Comparison of ENCODE assay signal across 8 mouse cellular contexts in genomic region chr11:79002551-79002951, GRCm38 (mm10). TPM values are rescaled to one million over a fixed set of nuclear protein-coding genes. Genes with fewer than 3 reads are reported as not detected.
DNase-seq lines count a peak whose midpoint lies in the region; ATAC-seq lines count a peak whose summit lies in the region.

No protein-coding gene starts in this region.

- peak overlapping the region; percentile 60 for H3K27ac ChIP-seq in forebrain, embryonic 10.5 days
- no peak overlapping the region for H3K27ac ChIP-seq in forebrain, embryonic 12.5 days
- 0 out of 2 replicates have a peak overlapping the region, but pooled peaks have one; percentile 40 for H3K27ac ChIP-seq in neural tube, embryonic 14.5 days (ENCODE audit: low read depth, low read length)

- no peaks in the 10 kb centered on the region for H3K36me3 ChIP-seq in forebrain, embryonic 10.5 days (replicated peaks)
- H3K36me3 ChIP-seq in forebrain, embryonic 12.5 days (replicated peaks), result no peaks in the 10 kb centered on the region
- no peaks in the 10 kb centered on the region for H3K36me3 ChIP-seq in megakaryocyte, embryonic 14.5 days (replicated peaks; ENCODE audit: low read length)
- H3K36me3 ChIP-seq in neural tube, embryonic 14.5 days (ENCODE audit: control insufficient read depth, insufficient read depth, low read length), result no peaks in the 10 kb centered on the region

- H3K9me3 ChIP-seq in forebrain, embryonic 10.5 days, result peaks cover 2% of the 10 kb centered on the region
- H3K9me3 ChIP-seq in forebrain, embryonic 12.5 days, result no peaks in the 10 kb centered on the region
- H3K9me3 ChIP-seq in megakaryocyte, embryonic 14.5 days, result peaks cover 6% of the 10 kb centered on the region
- H3K9me3 ChIP-seq in neural tube, embryonic 14.5 days (ENCODE audit: control insufficient read depth, low read length), result no peaks in the 10 kb centered on the region

- no peak overlapping the region for H3K4me3 ChIP-seq in forebrain, embryonic 10.5 days
- H3K4me3 ChIP-seq in forebrain, embryonic 12.5 days (replicated peaks), result no peak overlapping the region
- peak overlapping the region; percentile 29 for H3K4me3 ChIP-seq in megakaryocyte, embryonic 14.5 days (replicated peaks)
- H3K4me3 ChIP-seq in neural tube, embryonic 14.5 days (ENCODE audit: low read depth, low read length), result no peak overlapping the region

- WGBS in forebrain, embryonic 10.5 days, result 77% methylated on average over 5 of the region's 5 CpGs
- 77% methylated on average over 5 of the region's 5 CpGs for WGBS in forebrain, embryonic 12.5 days
- 79% methylated on average over 5 of the region's 5 CpGs for WGBS in neural tube, embryonic 14.5 days

- H3K27me3 ChIP-seq in forebrain, embryonic 10.5 days (ENCODE audit: poor library complexity, severe bottlenecking), result no peaks in the 10 kb centered on the region
- no peaks in the 10 kb centered on the region for H3K27me3 ChIP-seq in forebrain, embryonic 12.5 days
- H3K27me3 ChIP-seq in megakaryocyte, embryonic 14.5 days (replicated peaks), result no peaks in the 10 kb centered on the region
- H3K27me3 ChIP-seq in neural tube, embryonic 14.5 days (ENCODE audit: control insufficient read depth, insufficient read depth, low read length), result no peaks in the 10 kb centered on the region

- H3K4me2 ChIP-seq in forebrain, embryonic 12.5 days, result no peak overlapping the region
- H3K4me2 ChIP-seq in neural tube, embryonic 14.5 days (ENCODE audit: low read depth, low read length), result no peak overlapping the region

- no peak for ATAC-seq in forebrain, embryonic 12.5 days (ENCODE audit: low FRiP score)
- ATAC-seq in megakaryocyte, adult 5-6 weeks (ENCODE audit: poor library complexity, severe bottlenecking), result no peak
- ATAC-seq in neural tube, embryonic 14.5 days (ENCODE audit: low read depth), result no peak

- H3K4me1 ChIP-seq in forebrain, embryonic 10.5 days, result peaks cover 18% of the 10 kb centered on the region
- no peaks in the 10 kb centered on the region; the same call in 1 of the 2 replicates for H3K4me1 ChIP-seq in forebrain, embryonic 12.5 days
- H3K4me1 ChIP-seq in megakaryocyte, embryonic 14.5 days, result peaks cover 48% of the 10 kb centered on the region
- no peaks in the 10 kb centered on the region for H3K4me1 ChIP-seq in neural tube, embryonic 14.5 days (ENCODE audit: control insufficient read depth, insufficient read depth, low read length)

- no peak for DNase-seq in forebrain, embryonic 10.5 days (ENCODE audit: extremely low spot score, low spot score)
- DNase-seq in heart, postnatal 4 days, result peak; percentile 31
- no peak for DNase-seq in layer of hippocampus, postnatal 25 days (ENCODE audit: extremely low spot score in 1 of 2, low spot score in 1 of 2)
- DNase-seq in left cerebral cortex, adult 8-10 months (ENCODE audit: low spot score in 2 of 2), result no peak

- H3K9ac ChIP-seq in forebrain, embryonic 12.5 days, result no peak overlapping the region
- H3K9ac ChIP-seq in neural tube, embryonic 14.5 days (replicated peaks; ENCODE audit: low read depth, low read length), result no peak overlapping the region

RNA-seq across cellular contexts. Expression of gene Lgals9, which starts 17.8 kb away (rescaled TPM):
- 2.0 and 2.6 TPM in 2 replicates for polyA plus RNA-seq in forebrain, embryonic 10.5 days (2016; fragmentation: Nextera tagmentation; extraction: Ambion mirVana)
- polyA plus RNA-seq in forebrain, embryonic 12.5 days (2016; fragmentation: Nextera tagmentation; extraction: Ambion mirVana), result 4.8 and 5.7 TPM in 2 replicates
- 29.7 and 38.1 TPM in 2 replicates for polyA plus RNA-seq in megakaryocyte, embryonic 14.5 days (2012; ENCODE audit: insufficient read depth, low replicate concordance)
- 218 and 231 TPM in 2 replicates for total RNA-seq in megakaryocyte, adult 5-6 weeks (2015)
- total RNA-seq in megakaryocyte, adult 5-6 weeks (2017), result 40.4 and 48.1 TPM in 2 replicates
- total RNA-seq in heart, postnatal 4 days (2021), result 10 to 100 TPM; 51.8 to 56.0 TPM
- 8.8 and 12.9 TPM in 2 replicates for polyA plus RNA-seq in neural tube, embryonic 14.5 days (2014; fragmentation: Nextera tagmentation; extraction: Ambion mirVana)
- total RNA-seq in layer of hippocampus, postnatal 25 days (2021), result 1 to 10 TPM; 4.3 to 5.5 TPM
- total RNA-seq in left cerebral cortex, adult 8-10 months (2022), result 10 to 100 TPM in 1 of 4 experiments, 1 to 10 TPM in 3; 4.8 to 13.3 (median 7.3) TPM
